Mouse (Mus musculus) retina, embryonic 14.5 days (tissue): Measurements from ENCODE around the gene Arl3.

Source experiments
- DNase-seq: peaks from one replicate; pipeline ENCODE4 v3.0.0-alpha.2; 2015; ENCODE audit warnings: low spot score

The Arl3 gene

GRCm38 (mm10) chr19:46572951-46573937 lies at the start of gene Arl3, which contains the start of gene Sfxn2:
Gene Arl3 (minus strand): TSS chr19:46573198.
Gene Sfxn2 (plus strand): TSS chr19:46573365.
- peak; percentile 97 for DNase-seq

GRCm38 (mm10) chr19:46622659-46623193 lies 49.7 kb upstream of the Arl3 start:
- peak; percentile 45 for DNase-seq

- DNase-seq, result no peak
Observed at GRCm38 (mm10) chr19:46621236-46622183, 48.5 kb upstream of the Arl3 start.

GRCm38 (mm10) chr19:46620016-46620808 lies 47.2 kb upstream of the Arl3 start:
- no peak for DNase-seq

GRCm38 (mm10) chr19:46619518-46619917 lies 46.5 kb upstream of the Arl3 start:
- DNase-seq, result no peak

GRCm38 (mm10) chr19:46619001-46619400 lies 46.0 kb upstream of the Arl3 start:
- DNase-seq, result no peak

- DNase-seq, result no peak
Observed at GRCm38 (mm10) chr19:46618322-46618721, 45.3 kb upstream of the Arl3 start.

GRCm38 (mm10) chr19:46617361-46617760 lies 44.4 kb upstream of the Arl3 start:
- no peak for DNase-seq

- DNase-seq, result no peak
Observed at GRCm38 (mm10) chr19:46616378-46616777, 43.4 kb upstream of the Arl3 start.

GRCm38 (mm10) chr19:46608158-46608557 lies 35.2 kb upstream of the Arl3 start:
- no peak for DNase-seq

- no peak for DNase-seq
Observed at GRCm38 (mm10) chr19:46607424-46607823, 34.4 kb upstream of the Arl3 start.

GRCm38 (mm10) chr19:46606718-46607117 lies 33.7 kb upstream of the Arl3 start:
- DNase-seq, result no peak

GRCm38 (mm10) chr19:46602406-46602805 lies 29.4 kb upstream of the Arl3 start:
- DNase-seq, result no peak

- no peak for DNase-seq
Observed at GRCm38 (mm10) chr19:46601491-46601890, 28.5 kb upstream of the Arl3 start.

- no peak for DNase-seq
Observed at GRCm38 (mm10) chr19:46600371-46600770, 27.4 kb upstream of the Arl3 start.

GRCm38 (mm10) chr19:46599375-46600256 lies 26.6 kb upstream of the Arl3 start:
- DNase-seq, result no peak

- peak; percentile 98 for DNase-seq
Observed at GRCm38 (mm10) chr19:46598720-46599252, 25.8 kb upstream of the Arl3 start, which contains the start of gene Wbp1l. Gene Wbp1l (plus strand): TSS chr19:46599084.

GRCm38 (mm10) chr19:46598187-46598586 lies 25.2 kb upstream of the Arl3 start:
- DNase-seq, result no peak

- DNase-seq, result no peak
Observed at GRCm38 (mm10) chr19:46592751-46593439, 19.9 kb upstream of the Arl3 start.
